Mouse (Mus musculus) frontal cortex, postnatal 36 days (tissue): ENCODE data around the gene Entpd6.
A peak's percentile ranks its signal among the peaks of the same experiment; 100 is the strongest.

Experiments
- DNase-seq, 2 experiments: peaks; one replicate each; pipeline ENCODE4 v3.0.0; 2022; ENCODE audit warnings: low spot score in 2 of 2

Entpd6 gene

DNA sequence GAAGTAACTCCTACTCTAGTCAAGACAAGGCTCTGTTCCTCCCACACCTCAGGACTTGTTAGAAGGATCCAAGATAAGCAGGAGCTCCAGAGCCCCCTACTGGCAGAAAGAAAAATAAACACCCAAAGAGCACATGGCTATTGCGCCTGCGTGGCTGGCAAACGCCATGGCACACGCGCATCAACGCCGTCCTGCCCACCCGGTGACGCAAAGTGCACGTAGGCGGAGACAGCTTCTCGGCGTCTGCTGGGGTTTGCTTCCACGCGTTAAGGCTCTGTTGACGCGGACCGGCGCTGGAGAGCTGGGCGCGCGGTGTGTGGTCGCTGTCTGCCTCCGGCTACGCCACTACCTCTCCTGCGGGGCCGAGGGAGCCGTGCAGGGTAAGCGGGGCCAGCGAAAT is at the start of gene Entpd6:
TSS of gene Entpd6 (plus strand) at position 189 of the 400 bp plus-strand sequence.
- peak; percentile 99 for DNase-seq

DNA sequence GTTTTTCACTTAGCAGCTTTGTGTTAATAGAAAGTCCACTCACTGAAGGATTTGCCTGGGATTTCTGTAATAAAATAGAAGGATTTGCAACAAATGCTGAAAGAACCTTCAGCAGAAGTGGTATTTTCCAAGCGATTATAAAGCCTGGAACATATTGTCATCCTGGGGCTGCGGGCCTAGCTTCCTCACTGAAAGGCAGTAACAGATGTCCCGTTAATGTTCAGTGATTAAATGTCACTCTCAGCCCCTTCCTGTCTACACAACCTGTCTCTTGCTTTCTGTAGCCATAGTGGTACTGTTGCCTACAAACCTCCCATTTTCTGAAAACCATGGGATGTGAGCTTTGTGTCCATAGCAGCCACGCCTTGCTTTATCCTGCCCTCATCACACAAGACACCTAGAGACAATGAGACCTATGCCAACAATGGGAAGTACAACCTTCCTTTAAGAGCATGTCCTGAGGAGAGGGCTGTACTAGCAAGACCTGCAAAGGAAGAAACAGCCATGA is 36.6 kb upstream of the Entpd6 start:
- no peak for DNase-seq

DNA sequence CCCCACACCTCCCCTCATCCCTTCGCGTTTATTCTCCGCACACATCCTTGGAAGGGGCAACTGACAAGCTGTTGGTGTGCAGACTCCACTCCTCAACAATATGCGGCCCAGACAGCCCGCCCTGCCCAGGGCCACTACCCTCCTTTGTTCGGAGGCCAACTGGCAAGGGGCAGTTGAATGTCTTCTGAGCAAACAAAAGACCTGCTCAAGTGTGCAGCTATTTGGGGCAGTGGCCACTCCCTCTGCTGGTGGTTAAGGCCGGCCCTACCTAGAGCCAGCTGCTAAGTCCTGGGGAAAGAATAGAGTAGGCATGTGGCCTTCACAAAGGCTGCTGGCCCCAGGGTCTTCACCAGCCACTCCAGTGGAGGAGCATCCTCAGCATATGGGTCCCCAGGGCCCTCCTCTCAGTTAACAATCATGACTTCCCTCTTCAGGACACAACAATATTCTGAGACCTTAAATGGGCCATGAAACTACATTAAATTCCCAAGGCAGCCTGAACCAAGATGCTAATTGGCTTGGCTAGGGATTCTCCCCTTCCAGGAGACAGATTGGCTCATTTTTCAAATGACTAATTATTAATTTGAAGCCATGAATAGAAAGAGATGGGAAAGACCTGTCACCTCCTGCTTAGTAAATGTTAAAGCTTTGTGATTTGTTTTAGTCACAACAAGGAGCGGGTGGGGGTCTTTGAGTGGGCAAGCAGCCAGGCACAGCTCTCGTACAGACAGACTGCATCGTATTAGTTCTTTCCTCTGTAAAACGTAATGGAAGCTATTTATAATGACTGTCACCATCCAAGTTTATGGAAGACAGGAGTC is 12.9 kb upstream of the Entpd6 start:
- DNase-seq, result no peak

DNA sequence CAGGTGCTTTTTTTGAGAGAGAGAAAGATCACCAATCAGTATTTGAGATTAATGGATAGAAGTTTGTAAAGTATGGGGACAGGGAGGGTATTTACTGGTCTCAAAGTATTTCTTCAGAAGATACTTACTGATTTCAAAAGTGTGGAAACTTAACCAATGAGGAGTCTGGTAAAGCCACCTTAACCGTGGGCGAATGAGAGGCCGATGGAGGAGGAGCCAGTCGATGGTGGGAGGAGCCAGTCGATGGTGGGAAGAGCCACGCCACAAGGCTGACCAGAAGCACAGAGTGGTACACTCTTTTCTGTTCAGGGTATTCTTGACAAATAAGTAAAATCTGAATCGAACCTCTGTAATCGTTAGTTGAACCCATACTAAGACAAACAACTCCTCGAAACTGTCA is 11.0 kb upstream of the Entpd6 start:
- no peak for DNase-seq

DNA sequence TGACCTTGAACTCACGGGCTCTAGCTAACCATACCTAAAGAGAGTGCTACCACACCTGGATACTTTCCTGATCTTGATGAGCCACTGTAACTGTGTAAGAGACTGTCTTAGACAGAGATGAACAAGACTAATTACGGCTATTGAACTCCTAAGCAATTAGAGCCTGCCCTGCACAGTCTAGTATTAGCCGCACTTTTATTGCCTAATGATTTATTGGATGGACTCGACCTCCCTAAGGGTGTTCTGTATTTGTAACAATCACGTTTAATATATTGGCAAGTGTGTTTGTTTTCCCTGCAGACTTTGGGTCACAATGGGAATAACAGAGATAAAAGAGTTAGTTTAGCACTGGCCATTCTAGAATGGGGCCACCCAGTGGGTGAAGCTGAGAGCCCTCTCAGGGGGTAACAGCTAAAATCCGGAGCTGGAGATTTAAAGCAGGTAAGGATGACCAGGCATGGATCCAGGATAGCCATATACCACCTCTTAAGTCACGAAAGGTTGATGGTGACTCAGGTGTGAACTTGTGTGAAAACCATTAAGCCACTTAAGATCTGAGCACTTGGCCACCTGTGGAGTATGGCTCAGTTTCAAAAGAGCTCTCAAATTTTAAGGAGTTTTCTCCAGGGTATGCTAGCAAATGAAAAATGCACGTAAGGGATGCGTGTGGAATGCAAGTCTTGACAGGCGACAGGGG is 8.5 kb upstream of the Entpd6 start:
- DNase-seq, result no peak

DNA sequence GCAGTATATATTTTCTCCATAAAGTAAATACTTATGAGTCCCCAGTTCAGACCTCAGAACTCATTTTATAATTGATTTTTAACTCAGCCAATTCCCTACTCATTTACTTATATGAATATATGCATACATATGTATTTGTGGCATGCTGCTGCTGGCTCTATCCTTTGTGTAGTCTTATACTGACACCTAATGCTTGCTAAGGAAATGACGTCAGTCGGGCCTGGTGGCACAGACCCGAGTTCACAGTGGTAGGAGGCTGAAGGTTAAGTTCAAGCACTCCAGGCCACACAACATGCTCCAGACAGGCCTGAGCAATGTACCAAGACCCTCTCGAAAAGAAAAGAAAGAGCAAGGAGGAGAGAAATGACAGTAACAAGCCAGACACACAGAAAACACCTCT is 7.4 kb upstream of the Entpd6 start:
- DNase-seq, result no peak

DNA sequence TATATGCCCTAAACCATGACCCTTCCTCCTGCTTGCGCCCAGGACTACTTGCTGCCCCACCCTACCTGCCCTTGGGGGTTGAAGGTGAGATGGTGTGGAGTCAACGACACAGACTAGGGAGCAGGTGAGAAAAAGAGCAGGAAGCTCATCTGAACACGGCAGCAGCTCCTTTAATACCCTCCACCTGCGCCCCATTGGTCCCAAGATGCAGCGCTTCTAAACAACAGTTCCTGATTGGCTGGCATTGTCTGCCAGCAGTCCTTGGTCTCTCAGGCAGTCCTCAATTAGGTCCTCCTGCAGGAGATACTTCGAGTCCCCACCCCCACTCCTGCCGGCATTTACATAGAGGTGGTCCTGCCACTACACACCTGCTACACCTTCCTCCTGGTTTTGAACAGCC is 3.8 kb upstream of the Entpd6 start:
- no peak for DNase-seq

DNA sequence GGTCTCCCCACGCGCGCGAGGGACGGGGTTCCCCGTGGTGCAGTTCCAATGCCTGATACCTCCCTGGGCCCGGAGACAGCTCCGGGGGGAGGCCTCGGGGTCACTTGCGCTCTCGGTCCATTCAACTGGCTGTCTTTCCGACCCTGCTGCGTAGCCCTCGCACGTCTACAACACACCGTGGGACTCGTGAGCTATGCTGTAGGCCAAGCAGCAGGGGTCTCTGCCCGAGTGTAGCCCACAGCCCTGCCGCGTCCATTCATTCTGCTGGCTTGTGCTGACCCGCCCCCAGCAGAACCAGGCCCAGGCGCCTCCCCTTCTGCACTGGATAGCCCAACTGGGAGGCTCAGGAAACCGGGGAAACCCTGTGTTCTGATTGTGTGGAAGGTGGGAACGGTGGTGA is 441 bp downstream of the Entpd6 start:
- DNase-seq, result no peak

DNA sequence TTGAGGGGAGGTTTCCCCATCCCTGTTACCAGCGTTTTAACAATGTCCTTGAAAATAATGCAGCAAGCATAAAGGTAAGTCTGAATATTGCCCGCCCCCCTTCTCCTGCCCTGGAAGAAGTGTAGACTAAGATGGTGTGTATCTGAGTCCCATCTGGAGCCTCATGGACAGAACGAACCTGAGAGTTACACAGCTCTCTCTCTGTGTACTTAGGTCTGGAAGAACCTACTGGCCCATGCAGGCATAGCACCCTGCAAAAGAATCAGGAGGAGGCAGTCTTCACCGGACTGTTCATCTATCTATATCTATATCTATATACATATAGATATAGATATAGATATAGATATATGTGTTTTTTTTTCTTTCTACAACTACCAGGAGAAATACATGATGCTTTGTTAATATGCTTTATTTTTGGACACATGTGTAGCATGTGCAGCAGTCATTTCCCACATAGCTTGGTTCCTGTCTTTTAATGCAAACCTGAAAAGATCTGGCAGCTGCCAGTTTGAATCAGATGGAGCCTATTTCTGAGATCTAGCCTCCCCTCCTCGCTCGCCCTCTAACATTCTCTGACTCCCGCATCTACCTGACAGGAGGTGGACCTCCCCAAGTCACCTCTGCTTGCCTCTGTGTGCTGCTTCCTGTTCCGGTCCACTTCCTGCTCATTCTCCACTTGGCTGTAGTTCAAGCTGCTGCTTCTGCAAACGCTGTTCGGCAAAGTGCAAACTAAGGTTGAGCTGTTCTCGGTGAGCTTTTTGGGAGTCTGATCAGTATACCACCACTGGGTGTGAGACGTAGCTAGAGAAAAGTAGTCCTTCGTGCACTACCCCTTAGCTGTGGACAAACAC is 1.5 kb downstream of the Entpd6 start:
- DNase-seq, result no peak

DNA sequence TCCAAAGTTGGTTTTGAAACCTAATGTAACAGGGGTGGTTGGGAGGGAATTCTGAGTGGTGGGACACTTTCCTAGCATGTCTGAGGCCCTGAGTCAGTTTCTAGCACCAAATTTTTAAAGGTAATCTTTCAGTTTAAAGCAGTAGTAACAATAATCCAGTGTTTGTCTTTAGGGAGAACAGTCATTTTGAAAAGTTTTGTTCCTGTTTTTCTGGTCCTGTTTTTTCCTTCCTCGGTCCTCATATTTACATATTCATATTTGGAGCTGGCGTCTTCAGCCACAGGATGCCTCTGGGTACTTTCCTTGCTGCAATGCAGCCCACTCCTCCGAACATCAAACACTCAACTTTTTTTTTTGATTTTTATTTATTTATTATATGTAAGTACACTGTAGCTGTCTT is 6.2 kb downstream of the Entpd6 start:
- DNase-seq, result no peak

DNA sequence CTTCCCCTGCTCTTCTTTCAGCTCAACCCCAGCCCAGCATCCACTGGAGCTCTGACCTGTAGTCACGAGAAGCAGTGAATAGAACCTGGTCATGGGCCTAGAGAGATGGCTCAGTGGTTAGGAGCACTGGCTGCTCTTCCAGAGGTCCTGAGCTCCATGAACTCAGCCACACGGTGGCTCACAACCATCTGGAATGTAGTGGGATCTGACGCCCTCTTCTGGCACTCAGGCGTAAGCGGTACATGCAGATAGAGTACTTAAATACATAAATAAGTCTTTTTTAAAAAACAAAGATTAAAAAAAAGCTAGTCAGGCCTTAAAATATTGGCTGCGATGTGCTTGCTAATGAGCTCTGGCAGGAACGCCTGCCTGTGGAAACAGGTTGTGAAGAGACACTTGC is 12.6 kb downstream of the Entpd6 start:
- no peak for DNase-seq

DNA sequence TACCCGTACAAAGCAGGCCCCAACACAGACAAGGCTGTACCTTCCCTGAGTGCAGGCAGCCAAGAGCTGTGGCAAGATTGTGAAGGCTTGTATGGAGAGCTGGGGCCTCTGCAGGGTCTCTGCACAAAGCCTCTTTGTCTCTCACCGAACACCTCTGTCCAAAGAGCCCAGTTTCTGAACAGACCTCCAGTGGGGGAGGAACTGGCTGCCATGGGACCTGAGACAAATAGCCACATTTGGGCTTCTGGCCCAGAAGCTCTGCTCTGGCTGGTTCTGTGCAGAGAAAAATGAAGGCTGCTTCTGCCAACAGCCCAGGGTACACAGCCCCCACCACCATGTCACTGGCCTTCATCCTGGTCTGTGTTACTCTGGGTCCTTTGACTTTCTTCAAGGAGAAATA is 16.8 kb downstream of the Entpd6 start:
- DNase-seq, result no peak

DNA sequence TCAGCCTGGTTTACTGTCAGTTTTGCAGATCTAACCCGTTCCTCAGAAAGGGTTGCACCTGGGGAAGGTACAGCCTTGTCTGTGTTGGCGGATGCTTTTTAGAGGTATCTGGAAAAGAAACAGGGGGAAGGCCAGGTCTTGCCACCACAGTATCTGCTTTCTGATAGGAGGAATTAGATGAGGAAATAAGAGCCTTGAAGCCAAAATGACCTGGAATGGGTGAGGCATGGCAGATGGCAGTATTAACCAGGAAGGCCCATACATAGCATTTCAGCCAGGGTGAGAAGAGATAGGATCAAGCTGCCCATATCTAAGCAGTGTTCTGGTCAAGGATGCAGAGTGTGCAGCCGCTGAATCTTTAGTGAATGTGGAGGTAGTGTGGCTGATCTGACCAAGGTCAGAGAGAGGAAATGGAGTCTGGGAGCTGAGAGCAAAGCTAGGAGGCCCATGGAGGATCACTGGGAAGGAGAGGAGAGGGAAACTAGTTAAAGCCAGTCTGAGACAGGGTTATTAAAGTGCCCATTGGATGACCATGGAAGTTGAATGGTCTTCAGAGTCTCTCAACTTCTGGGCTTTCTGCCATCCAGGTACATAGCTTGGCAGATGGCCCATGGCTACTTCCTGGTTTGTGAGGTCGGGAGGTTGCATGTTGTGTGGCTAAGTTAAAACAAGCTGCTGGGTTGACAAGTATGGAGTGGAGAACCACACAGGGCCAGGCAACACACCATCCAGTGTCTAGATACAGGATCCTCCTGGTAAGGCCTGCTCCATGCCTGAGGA is 17.4 kb downstream of the Entpd6 start:
- no peak for DNase-seq

DNA sequence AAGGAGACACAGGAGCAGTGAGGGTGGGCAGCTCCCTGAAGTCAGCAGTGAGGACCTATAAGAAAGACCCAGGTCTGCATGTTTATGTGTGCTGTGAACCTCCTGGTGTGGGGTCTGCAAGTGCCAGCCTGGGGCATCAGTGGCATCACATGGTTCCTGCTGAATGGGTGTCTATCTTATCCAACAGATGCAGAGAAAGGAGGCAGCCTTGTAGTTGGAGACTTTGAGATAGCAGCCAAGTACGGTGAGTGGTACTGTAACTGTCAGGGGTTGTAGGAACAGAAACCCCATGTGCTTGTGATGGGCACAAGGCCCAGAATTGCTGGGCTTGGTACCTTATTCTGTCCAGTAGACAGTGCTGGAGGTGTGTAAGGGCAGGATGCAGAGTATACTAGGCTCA is 19.8 kb downstream of the Entpd6 start:
- no peak for DNase-seq

DNA sequence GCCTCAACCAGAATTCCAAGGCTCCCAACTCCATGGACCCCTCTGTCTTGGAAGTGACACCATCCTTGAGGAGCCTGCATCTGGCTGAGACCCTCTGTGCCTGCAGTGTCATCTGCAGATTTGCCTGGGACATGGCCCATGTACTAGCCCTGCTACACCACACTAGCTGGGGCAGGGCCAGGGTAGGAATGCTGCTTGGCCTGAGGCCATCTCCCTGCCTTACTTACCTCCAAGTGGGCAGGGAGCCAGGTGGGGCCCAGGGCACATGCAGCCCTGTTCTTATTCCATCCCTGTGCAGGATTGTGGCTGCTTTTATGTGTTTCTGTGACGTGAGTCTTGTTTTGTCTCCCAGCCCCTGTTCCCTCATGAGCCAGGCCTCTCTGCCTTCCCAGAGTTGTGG is 21.9 kb downstream of the Entpd6 start:
- no peak for DNase-seq

DNA sequence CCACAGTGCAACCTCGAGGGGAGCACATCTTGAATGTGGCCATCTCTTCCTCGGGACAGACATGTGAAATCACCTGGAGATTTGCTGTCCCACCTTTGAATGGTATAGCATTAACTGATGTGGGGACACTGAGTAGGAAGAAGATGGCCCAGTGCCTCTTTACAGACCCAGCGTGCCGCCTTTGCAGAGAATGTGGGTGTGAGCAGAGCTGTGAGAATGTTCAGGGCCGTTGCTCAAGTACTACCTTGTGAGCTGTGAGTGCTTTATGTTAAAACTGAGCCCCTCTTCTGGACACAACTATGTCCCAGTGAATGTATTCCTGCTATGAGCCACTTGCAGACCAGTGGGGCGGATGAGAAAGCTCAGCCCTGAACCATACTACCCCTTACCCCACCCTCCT is 22.3 kb downstream of the Entpd6 start:
- DNase-seq, result no peak

DNA sequence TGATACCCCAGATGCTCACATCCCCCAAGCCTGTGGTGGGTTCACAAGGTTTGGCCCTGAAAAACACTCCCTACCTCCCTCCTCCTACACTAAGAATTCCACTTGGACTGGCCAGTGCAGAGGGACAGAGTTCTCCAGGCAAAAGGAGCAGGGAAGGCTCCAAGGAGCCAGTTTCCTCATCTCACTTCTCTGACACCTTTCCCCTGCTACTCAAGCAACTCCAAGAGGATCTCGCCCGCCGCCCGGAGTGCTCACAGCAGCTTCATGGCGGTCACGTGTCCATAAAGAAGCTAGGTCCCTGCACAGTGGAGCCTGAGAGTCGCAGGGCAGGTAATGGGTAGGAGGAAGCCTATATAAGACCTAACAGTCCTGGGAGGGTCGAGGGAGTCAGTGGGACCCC is 23.2 kb downstream of the Entpd6 start:
- DNase-seq, result no peak

DNA sequence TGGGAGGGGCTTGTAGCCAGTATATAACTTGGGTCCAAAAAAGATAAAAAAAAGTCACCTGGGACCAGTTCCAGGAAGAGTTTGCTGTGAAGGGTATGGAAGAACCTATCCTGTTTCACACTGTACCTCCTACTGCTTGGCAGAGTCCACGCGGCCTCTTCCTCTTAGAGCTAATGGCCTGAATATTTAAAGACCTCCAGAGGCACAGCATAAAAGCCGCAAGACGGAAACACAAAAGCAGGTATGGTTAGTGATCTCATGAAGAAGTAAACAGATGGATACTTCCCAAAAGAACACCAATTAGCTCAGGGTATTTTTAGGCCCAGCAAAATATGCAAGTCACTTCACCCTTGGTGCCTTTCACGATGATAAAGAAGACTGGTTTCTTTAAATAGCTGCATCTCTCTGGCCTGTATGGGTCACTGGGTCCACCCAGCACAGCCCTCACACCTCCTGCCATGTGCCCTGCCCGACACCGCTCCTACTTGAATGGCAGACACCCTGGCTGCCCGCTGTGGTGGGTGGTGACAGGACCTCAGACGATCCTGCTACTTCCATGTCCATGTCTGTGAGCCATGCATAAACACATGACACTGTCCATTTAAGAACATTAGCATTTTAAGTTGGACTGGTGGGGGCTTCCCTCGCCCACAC is 23.8 kb downstream of the Entpd6 start:
- no peak for DNase-seq

DNA sequence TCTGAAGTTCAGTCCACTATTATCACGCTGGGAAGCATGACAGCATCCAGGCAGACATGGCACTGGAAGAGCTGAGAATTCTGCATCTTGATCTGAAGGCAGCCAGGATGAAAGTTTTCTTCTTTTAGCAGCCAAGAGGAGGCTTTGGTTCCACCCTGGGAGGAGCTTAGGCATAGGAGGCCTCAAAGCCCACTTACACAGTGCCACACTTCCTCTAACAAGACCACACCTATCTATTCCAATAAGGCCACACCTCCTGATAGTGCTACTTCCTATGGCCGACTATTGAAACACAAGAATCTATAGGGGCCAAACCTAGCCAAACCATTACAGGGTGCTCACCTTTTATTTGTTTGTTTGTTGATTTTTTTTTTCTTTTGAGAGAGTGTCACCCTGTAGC is 34.0 kb downstream of the Entpd6 start:
- DNase-seq, result no peak

DNA sequence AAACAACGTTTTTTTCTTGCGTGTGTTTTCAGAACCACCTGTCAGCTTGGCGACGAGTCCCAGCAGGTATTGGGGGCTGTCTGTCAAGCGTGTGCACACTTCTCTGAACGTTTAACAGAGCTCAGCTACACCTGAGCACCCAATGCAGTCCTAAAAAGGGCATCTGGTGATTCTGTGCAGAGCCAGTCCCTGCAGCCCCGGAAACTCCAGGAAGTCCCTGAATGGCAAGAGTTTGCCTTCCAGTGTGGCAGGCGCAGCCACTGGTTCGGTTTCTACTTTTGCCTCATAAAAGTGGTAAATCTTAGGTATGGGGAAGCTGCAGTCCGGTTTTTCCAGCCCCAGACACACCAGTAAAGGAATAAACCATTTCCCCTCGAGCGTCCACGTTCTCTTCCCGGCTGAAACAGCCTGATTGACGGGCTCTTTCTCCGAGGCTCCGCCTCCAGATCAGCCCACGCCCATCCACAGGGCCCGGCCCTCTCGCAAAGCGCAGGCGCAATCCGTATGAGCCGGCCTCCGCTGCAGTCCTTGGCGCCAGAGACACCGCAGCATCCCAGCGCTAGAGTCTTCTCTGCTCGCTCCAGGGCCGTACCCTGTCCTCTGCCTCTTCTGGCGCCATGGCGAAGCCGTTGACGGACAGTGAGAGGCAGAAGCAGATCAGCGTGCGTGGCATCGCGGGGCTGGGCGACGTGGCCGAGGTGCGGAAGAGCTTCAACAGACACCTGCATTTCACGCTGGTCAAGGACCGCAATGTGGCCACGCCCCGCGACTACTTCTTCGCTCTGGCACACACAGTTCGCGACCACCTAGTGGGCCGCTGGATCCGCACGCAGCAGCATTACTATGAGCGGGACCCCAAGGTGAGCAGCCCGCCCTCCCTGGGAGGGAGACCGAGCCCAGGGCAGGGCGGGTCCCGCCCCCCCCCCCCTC is 37.7 kb downstream of the Entpd6 start, which contains the start of gene Pygb:
TSS of gene Pygb (plus strand) at position 485 of the 930 bp plus-strand sequence.
- DNase-seq, result peak; percentile 84
